Mouse (Mus musculus) induced T-regulatory cell, adult 2 months (primary cell): ENCODE data around the gene Ttc16.

ENCODE experiments used
- DNase-seq: peaks from one replicate; pipeline ENCODE4 v3.0.0-alpha.2; 2012; ENCODE audit warnings: low read depth

Gene Ttc16

DNA sequence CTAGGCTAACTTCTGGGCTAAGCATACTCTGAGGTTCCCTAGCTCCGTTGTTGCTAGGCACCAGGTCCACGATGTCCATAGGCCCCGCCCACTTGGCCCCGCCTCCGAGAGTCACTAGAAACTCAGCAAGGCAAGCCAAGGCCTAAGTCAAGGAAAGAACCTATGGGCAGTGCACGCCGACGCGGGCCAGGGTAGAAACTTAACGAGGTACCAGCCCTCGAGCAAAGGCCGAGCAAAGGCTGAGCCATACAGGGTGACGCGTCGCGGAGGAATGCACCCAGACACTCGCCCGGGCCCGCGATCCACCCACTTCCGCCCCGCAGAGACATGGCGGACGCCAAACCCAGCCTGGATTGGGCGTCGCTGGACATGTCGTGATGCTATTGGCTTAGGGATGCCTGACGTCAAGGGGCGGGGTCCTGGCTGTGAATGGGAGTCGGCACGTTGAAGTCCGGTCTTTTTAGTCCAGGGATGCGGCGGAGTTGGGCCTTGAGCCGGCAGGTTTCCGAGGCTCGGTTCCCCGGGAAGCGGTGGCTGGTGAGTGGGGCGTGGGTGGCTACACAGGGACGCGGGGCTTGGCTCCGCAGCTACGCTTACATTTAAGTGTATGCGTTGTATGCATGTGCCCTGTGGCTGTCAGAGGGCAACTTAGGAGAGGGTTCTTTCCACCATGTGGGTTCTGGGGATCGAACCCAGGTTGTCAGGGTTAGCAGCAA is at the start of gene Ttc16, which contains the start of gene Ptrh1:
TSS of gene Ttc16 (minus strand) at position 275 of the 716 bp plus-strand sequence.
TSS of gene Ptrh1 (plus strand) at position 428 of the 716 bp plus-strand sequence.
- DNase-seq, result peak; percentile 99

DNA sequence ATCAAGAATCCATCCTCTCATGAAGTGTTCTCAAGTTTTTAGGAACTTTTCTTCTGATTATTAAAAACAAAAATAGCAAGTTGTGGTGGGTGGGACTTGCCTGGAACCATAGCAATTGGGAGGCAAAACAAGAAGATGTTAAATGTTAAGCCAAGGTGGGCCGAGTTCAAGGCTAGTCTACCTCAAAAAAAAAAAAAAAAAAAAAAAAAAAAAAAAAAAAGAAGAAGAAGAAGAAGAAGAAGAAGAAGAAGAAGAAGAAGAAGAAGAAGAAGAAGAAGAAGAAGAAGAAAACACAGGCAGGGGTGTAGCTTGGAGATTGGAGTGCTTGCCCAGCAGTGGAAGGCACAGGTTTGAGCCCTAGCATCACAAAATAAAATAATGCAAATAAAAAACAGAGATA is 49.3 kb upstream of the Ttc16 start:
- no peak for DNase-seq

DNA sequence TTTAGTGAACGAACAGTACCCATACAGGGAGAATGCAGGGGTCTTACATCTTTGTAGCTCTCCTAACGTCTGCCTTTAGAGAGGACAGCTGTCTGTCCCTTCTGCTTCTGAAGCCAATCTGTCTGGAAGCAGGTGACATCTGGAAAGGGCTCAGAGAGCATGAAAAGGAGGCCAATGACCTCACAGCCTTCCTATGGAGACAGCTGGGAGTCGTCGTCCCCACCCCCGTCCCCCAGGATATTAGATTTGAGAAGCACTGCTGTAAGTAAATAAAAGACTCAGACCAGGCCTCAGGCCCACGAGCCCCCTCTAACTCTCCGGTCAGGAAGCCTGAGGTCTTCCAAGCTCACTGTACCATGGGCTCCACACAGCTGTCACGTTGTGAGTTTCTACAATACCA is 48.7 kb upstream of the Ttc16 start:
- DNase-seq, result no peak

DNA sequence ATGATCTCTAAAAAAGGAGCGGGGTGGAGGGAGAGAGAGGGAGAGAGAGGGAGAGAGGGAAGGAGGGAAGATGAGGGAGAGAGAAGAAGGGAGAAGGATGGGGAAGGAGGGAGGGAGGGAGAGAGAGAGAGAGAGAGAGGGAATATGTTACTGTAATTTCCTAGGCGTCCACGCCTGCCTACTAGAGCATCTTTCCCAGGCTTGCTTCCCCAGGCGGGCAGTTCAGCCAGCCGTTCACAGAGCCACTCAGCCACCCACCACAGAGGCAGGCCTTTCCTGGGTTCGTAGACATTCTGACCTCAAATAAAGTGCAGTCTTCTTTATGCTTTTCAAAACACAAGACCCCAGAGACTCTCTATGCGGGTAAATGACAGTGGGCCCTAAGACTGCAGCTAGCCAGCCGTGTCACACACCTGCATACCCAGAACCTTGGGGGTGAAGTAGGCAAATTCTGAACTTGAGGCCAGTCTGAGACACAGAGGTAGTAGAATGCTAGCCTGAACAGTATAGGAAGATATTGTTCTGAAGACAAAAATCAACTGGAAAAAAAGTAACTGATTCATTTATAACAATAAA is 48.2 kb upstream of the Ttc16 start:
- DNase-seq, result no peak

DNA sequence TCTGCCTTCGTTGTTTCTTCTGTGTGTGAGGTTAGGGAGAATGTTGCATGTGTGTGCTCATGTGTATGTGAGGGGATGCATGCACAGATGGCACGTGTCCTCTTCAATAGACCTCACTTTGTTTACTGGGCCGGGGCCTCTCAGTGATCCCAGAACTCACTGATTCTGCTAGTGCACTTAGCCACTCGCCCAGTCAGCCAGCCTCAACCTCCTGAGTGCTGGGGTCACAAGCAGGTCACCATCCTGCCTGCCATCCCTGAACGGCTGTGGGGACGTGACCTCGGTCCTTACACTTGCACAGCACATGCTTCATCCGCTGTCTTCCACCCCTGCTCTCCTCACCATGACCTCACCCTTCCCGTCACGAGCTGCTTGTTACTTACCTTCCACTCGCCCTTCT is 47.7 kb upstream of the Ttc16 start:
- DNase-seq, result no peak

DNA sequence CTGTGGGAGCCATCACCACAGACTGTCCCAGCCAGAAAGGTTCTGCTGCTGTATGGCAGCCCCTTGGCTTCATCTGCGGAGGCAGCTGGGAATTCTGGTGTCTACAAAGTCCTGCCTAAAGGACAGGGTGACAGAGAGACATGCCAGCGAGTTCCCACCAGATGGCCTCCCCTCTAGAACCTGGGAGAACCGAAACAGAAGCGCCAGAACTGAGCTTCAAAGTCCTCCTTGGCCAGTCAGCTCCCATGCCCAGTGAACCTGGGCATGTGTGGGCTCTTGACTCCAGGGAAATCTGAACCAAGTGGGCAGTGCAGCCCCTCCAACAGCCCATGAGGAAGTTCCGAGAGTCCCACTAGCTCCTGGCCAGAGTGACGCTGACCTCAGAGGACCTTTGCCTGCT is 47.2 kb upstream of the Ttc16 start:
- no peak for DNase-seq

DNA sequence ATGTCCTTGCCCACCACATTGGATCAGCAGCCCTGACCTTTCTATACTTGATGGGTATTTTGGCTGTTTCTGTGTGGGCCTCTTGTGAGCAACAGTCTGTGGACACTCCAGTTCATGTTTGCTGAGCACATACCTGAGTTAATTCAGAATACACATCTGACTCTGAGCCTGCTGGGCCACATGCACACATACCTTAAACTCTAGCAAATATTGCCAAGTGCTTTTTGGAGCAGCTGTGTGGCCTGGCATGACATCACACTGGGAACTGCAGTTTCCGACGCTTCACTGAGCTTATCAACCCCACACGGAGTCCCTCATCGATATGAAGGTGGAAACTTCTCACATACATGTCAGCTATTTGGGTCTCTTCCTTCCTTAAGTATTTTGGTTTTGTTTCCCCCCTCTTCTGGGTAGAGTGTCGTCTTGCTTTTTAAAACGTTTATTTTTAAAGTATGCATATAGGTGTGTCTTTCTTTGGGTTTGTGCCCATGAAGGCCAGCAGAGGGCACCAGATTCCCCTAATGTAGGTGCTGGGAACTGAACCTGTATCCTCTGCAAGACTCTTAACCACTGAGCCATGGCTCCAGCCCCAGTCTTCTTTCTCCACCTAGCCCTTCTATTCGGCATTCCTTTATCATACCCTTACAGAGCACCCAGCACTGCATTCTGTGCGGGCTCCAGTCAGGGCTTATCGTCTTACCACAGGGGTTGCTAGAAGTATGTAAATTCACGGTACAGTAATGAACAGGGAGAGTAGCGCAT is 45.8 kb upstream of the Ttc16 start:
- DNase-seq, result peak; percentile 81

DNA sequence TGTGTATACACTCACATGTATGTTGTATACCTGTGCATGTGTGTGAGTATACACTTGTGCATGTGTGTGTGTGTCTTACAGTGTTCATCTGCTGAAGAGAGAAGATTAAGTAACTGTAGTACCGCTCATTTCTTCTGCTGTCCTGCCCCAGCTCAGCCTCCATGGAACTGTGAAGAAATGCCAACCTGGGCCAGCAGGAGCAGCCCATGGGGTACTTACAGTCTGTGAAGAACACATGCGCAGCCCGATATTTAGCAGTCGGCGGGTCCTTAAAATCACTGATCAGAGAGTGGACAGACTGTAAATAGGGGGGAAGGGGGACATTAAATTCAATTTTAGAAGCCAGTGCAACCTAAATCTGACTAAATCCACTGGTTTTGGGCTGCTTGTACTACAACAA is 42.8 kb upstream of the Ttc16 start:
- no peak for DNase-seq

DNA sequence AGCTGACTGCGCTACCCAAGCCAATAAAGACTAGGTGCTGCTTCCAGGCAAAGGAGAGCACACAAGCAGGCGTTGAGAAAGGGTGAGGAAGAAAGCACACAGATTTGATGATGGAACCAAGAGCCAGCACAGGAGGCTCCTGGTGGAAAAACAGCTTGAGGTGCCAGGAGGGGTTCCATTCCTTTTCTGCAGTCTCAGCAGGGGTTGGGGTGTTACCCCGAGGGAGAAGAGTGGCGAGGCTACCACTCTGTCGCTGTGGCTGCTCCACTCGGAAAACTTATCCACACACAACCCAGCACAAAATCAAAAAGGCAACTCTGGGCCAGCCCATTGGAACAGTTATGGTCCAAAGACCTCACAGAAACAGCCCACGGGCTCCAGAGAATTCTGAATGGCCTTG is 42.2 kb upstream of the Ttc16 start:
- no peak for DNase-seq

DNA sequence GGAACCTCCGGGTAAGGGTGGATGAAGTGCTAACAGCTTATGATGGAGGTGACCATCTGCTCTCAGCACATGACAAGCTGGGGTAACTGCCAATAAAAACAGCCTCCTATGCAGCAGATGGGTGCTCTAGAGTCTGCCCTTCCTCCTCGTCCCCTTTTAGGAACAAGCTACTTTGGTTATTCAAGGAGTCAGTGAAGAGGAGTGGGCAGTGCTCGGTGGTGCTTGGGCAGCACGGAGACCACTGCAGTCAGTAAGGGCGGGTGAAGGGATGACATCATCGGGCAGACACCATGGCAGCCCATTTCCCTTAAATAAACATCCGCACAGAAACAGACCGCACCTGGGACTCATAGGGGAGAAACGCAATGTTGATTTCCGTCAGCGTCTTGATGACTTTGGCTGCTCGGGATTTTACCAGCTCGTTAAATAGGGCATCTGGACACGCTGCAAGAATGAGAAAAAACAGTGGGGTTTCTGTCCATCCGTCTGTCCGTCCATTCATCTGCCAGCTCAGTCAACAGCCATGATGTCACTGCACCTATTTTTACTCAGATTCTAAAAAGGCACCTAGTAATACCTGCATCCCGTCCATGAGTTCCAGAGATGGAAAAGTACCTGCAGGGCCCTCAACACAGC is 41.6 kb upstream of the Ttc16 start:
- no peak for DNase-seq

DNA sequence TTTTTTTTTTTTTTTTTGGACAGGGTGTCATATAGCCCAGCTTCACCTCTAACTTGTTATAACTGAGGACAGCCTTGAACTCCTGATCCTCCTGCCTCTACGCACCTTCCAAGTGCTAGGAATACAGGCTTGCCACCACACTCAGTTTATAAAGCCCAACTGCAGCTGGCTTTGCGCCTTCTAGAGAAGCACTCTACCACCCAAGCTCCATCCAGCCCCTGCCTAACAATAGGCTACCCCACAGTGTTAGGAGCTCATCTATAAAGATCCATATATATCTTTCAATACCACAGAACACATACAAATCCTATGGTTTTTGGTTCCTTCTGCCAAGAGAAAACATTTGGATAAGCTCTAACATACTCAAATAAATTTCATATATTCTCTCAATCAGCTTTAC is 41.1 kb upstream of the Ttc16 start:
- no peak for DNase-seq

DNA sequence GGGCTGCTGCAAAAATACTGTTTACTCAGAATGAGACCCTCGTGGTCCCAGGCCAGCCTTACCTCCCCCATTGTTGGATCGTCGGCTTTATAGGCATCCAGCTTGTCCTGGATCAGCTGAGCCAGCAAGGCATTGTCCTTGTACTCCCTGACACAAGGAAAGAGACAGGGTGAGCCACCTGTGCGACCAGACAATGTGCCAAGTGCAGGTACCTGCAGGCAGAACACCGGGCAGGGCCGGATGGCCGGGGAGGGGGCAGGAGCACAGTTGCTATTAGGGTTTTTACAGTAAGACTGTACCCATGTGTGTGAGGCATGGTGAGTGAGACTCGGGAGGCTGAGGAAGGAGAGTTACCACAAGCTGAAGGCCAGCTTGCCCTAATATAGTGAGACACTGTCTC is 36.5 kb upstream of the Ttc16 start:
- DNase-seq, result no peak

DNA sequence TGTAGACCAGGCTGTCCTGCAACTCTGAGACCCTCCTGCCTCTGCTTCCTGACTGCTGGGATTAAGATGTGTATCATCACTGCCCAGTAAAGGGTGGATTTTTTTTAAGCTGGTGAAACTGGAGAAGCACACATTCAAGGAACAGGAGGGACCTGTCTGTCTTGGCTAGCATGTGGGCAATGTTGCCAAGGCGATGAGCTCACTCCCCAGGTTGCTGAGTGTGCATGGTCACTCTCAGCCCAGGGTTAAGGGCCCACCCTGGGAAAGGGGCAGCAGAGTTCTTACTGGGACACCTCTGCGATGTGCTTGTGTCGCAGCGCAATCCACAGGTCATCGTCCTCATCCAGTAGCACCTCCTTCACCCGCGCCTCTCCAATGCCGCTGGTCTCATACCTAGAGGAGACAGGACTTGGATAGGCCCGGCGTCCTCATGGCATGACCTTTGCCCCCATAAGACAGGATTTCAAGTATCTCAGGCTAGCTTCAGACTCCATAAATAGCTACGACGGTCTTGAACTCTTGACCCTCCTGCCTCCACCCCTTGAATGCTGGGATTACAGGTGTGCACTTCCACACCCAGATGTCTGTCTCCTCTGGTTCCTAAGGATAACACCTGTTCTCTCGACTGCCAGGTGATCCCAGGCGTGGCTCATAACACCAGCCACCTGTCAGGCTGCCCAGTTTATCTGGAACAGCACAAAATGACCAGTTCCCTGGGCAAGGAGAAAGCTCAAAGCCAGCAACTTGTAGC is 33.6 kb upstream of the Ttc16 start:
- no peak for DNase-seq

DNA sequence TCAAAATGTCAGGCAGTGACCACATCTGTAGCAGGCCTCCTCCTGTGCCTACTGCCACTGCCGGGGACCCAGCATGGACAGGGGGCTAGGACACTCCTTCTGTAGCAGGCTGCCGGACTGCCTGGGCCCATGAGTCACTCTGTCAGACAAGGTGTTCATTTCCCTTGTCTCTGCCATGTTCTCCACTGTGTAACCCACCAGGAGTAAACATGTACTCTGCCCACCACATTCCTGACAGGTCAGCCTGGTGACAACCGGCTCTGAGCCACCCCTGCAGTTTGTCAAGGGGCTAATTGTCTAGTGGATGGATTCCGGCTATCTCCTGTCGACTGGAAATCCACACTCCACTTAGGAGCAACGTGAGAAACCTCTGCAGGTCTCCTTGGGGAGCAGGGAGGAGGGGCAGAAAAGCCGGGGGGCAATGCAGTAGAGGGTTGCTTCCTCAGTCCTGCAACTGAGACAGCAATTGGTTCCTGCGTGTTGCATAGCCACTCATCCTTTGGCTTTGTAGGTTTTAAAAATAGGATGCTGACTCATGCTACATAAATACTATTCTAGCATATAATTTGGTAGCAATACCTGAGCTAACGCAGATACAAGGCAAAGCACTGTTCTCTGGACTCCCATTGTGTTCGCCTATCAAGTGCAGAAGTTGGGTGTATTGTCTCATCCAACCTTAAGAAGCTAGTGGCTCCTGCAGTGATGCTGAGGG is 23.0 kb upstream of the Ttc16 start:
- no peak for DNase-seq

DNA sequence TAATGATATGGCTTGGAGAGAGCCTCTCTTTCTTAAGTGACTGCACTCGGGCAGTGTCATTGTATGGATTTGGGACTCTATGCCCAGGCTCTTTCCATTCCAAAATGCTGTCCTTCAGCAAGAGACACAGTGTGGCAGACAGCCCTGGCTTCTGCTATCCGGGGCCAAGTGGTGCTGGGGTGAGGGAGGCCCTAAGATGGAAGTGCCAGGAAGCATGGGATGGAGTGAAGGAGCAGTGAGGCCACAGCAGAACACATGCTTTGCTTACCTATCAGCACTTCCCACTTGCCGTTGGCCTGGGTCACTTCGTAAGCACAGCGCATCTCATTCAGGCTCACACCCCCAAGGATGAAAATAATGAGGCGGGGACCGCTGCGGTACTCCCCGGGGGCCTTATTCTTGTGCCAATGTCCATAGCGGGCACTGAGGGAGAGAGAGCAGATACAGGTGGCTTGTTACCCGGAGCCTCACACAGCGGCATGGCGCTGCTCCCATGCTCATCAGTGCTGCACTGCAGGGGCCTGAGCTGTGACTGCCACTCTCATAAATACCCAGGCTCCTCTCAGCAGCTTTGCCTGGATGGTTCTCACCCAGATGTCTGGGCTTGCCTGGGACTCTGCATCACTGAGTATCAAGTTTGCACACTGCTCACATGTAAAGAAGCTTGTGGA is 20.4 kb upstream of the Ttc16 start:
- DNase-seq, result no peak

DNA sequence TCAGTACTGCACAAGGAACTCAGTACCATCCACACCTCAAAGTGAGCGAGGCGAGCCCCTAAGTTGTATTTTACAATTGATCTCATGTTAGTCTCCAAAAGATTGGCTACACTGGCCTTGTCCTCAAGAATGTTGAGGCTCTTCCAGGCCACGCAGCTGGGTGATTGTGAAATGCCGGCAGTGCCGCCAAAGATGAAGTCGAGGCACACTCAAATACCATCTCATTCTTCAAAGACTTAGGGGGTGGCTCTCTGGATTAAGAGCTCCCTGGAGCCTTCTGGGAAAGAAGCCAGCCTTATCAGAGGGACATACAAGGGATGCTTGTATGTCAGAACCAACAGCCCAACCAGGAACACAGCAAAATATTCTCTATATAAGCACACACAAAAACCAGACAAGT is 15.9 kb upstream of the Ttc16 start:
- DNase-seq, result no peak

DNA sequence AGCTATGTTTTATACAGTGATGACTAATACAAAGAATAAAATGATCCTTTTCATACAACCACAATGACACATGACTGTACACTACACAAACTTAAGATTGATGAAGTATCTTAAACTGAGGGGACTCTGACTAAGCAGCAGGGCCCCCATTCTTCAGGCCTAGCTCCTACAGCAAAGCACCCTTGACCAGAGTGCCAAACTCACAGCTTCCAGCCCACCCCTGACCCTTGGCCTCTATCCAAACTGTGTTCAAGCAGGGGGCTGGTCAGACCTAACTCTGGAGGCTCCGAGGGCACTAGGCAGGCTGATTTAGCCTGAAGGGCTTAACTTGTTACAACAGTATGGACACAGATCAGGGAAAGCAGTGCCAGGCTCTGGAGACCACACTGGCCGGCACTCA is 13.1 kb upstream of the Ttc16 start:
- no peak for DNase-seq

DNA sequence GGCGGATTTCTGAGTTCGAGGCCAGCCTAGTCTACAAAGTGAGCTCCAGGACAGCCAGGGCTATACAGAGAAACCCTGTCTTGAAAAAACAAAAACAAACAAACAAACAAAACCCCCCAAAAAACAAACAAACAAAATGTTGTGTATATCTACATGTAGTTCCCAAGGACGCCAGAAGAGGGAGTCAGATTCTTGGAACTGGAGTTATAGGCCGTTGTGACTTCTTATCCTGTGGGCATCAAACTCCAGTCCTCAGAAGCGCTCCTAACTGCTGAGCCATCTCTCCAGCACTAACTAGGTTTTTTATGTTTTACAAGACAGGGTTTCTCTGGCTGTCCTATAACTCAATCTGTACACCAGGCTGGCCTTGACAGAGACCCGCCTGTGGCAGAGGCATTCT is 11.7 kb upstream of the Ttc16 start:
- DNase-seq, result peak; percentile 73

DNA sequence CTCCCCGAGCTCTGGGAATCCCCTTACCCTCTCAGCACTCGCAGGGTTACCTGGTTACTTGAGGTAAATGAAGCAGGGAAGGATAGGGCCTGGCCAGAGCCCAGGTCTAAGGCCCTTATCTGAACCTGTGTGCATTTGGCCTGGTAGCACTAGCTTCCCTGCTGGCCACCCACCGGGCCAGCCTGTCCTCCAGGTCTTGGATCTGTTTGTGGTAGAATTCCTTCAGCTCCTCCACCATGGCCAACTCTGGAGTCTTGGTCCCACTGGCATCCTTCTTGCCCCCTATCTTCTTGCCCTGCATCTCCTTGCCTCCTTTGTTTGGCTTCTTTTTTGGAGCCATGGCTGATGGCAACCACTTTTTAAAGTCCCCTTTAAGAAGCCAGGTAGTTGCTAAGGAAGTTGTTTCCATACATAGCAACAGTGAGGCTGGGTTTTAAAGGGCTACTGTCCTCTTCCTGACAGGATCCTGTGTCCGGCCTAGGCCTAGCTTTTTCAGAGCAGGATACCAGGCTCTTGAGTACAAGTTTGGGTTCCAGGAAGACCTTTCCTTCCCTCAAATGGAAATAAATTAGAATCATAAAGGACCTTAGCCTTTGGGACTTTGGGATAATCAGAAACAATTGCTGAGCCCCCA is 8.7 kb upstream of the Ttc16 start, which contains the start of gene Cfap157:
TSS of gene Cfap157 (minus strand) at position 381 of the 634 bp plus-strand sequence.
- DNase-seq, result no peak

DNA sequence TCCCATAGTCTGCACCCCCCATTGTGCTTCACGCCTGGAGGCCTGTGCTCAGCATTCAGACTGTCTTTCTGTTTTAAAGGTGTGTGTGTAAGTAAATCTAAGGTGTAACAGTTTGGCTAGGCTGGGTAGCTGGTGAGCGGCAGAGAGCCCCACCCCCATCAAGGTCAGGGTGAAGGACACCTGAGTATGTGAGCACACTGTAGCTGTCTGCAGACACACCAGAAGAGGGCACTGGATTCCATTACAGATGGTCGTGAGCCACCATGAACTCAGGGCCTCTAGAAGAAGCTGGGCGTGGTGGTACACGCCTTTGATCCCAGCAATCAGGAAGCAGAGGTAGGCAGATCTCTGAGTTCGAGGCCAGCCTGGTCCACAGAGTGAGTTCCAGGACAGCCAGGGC is 6.3 kb upstream of the Ttc16 start:
- DNase-seq, result no peak
